Mouse (Mus musculus): Measurements from ENCODE around the gene Usp32. TPM values are rescaled to one million over a fixed set of nuclear protein-coding genes. Genes with fewer than 3 reads are reported as not detected.
"Not testable (repeated sequence)": the region's sequence is repeated elsewhere in the genome, so short reads cannot be mapped to it uniquely, and the experiment has no call there.

Gene Usp32
- polyA plus RNA-seq, 1 experiment from 2014 or later, result 4.8 TPM

GRCm38 (mm10) chr11:85164371-85164770 lies 24.4 kb upstream of the Usp32 start:
- no peak for DNase-seq (ENCODE audit: extremely low spot score, low spot score)
- Histone ChIP-seq H3K4me3 (no peak overlapping the region), H3K27ac (no peak overlapping the region), H3K36me3 (replicated peaks) (no peaks in the 10 kb centered on the region), H3K4me1 (no peaks in the 10 kb centered on the region), H3K27me3 (ENCODE audit: poor library complexity, severe bottlenecking) (peaks cover 2% of the 10 kb centered on the region), H3K9me3 (no peaks in the 10 kb centered on the region)

GRCm38 (mm10) chr11:85163014-85163413 lies 23.1 kb upstream of the Usp32 start:
- H3K4me3 ChIP-seq; H3K27ac ChIP-seq; H3K9me3 ChIP-seq; H3K36me3 ChIP-seq (replicated peaks); H3K27me3 ChIP-seq (ENCODE audit: poor library complexity, severe bottlenecking); H3K4me1 ChIP-seq; DNase-seq (ENCODE audit: extremely low spot score, low spot score): not testable (repeated sequence)
- 69% methylated on average over 1 of the region's 1 CpGs for WGBS

- Histone ChIP-seq H3K27me3 (ENCODE audit: poor library complexity, severe bottlenecking) (no peaks in the 10 kb centered on the region), H3K4me1 (no peaks in the 10 kb centered on the region), H3K9me3 (no peaks in the 10 kb centered on the region), H3K27ac (no peak overlapping the region), H3K36me3 (replicated peaks) (no peaks in the 10 kb centered on the region), H3K4me3 (no peak overlapping the region)
- WGBS, result 70% methylated on average over 2 of the region's 2 CpGs
- DNase-seq (ENCODE audit: extremely low spot score, low spot score), result no peak
Observed at GRCm38 (mm10) chr11:85157301-85157700, 17.3 kb upstream of the Usp32 start.

- Histone ChIP-seq H3K4me1 (no peaks in the 10 kb centered on the region), H3K27ac (no peak overlapping the region), H3K27me3 (ENCODE audit: poor library complexity, severe bottlenecking) (no peaks in the 10 kb centered on the region), H3K4me3 (no peak overlapping the region), H3K36me3 (replicated peaks) (no peaks in the 10 kb centered on the region), H3K9me3 (no peaks in the 10 kb centered on the region)
- 90% methylated on average over 2 of the region's 2 CpGs for WGBS
- no peak for DNase-seq (ENCODE audit: extremely low spot score, low spot score)
Observed at GRCm38 (mm10) chr11:85152256-85152930, 12.4 kb upstream of the Usp32 start.

GRCm38 (mm10) chr11:85138776-85139474 lies 1.0 kb downstream of the Usp32 start:
- H3K27me3 ChIP-seq (ENCODE audit: poor library complexity, severe bottlenecking), result no peaks in the 10 kb centered on the region
- H3K27ac ChIP-seq, result peak overlapping the region; percentile 94
- H3K4me1 ChIP-seq, result peaks cover 24% of the 10 kb centered on the region
- no peaks in the 10 kb centered on the region for H3K36me3 ChIP-seq (replicated peaks)
- 4% methylated on average over 17 of the region's 17 CpGs for WGBS
- peak overlapping the region; percentile 94 for H3K4me3 ChIP-seq
- DNase-seq (ENCODE audit: extremely low spot score, low spot score), result peak; percentile 14
- no peaks in the 10 kb centered on the region for H3K9me3 ChIP-seq

- Histone ChIP-seq H3K9me3 (no peaks in the 10 kb centered on the region), H3K36me3 (replicated peaks) (0 out of 2 replicates have a peak, but pooled peaks cover 2% of the 10 kb centered on the region), H3K27me3 (ENCODE audit: poor library complexity, severe bottlenecking) (no peaks in the 10 kb centered on the region), H3K4me3 (no peak overlapping the region), H3K27ac (no peak overlapping the region), H3K4me1 (no peaks in the 10 kb centered on the region)
- no peak for DNase-seq (ENCODE audit: extremely low spot score, low spot score)
- 88% methylated on average over 2 of the region's 2 CpGs for WGBS
Observed at GRCm38 (mm10) chr11:85131542-85131941, 8.4 kb downstream of the Usp32 start.

- 83% methylated on average over 1 of the region's 1 CpGs for WGBS
- no peaks in the 10 kb centered on the region for H3K9me3 ChIP-seq
Observed at GRCm38 (mm10) chr11:85128883-85129282, 11.1 kb downstream of the Usp32 start.

GRCm38 (mm10) chr11:85126257-85127102 lies 13.5 kb downstream of the Usp32 start:
- WGBS, result 87% methylated on average over 2 of the region's 2 CpGs
- no peaks in the 10 kb centered on the region for H3K4me1 ChIP-seq
- H3K36me3 ChIP-seq (replicated peaks), result 0 out of 2 replicates have a peak, but pooled peaks cover 2% of the 10 kb centered on the region
- H3K9me3 ChIP-seq, result no peaks in the 10 kb centered on the region
- no peak overlapping the region for H3K4me3 ChIP-seq
- DNase-seq (ENCODE audit: extremely low spot score, low spot score), result no peak
- H3K27ac ChIP-seq, result no peak overlapping the region
- H3K27me3 ChIP-seq (ENCODE audit: poor library complexity, severe bottlenecking), result no peaks in the 10 kb centered on the region

More at GRCm38 (mm10) chr11:85128883-85129282, 11.1 kb downstream of the Usp32 start:
- no peak for DNase-seq (ENCODE audit: extremely low spot score, low spot score)
- Histone ChIP-seq H3K36me3 (replicated peaks) (0 out of 2 replicates have a peak, but pooled peaks cover 2% of the 10 kb centered on the region), H3K27ac (no peak overlapping the region), H3K4me3 (no peak overlapping the region), H3K4me1 (no peaks in the 10 kb centered on the region), H3K27me3 (ENCODE audit: poor library complexity, severe bottlenecking) (no peaks in the 10 kb centered on the region)

- no peak for DNase-seq (ENCODE audit: extremely low spot score, low spot score)
- H3K4me3 ChIP-seq, result no peak overlapping the region
- H3K4me1 ChIP-seq, result no peaks in the 10 kb centered on the region
- H3K36me3 ChIP-seq (replicated peaks), result no peaks in the 10 kb centered on the region
- no peaks in the 10 kb centered on the region for H3K9me3 ChIP-seq
- H3K27ac ChIP-seq, result no peak overlapping the region
- no peaks in the 10 kb centered on the region for H3K27me3 ChIP-seq (ENCODE audit: poor library complexity, severe bottlenecking)
- 90% methylated on average over 3 of the region's 3 CpGs for WGBS
Observed at GRCm38 (mm10) chr11:85123267-85123992, 16.5 kb downstream of the Usp32 start.

- Histone ChIP-seq H3K27ac (no peak overlapping the region), H3K9me3 (no peaks in the 10 kb centered on the region), H3K4me3 (no peak overlapping the region), H3K4me1 (no peaks in the 10 kb centered on the region), H3K27me3 (ENCODE audit: poor library complexity, severe bottlenecking) (no peaks in the 10 kb centered on the region), H3K36me3 (replicated peaks) (no peaks in the 10 kb centered on the region)
- no peak for DNase-seq (ENCODE audit: extremely low spot score, low spot score)
- 89% methylated on average over 1 of the region's 1 CpGs for WGBS
Observed at GRCm38 (mm10) chr11:85122073-85122472, 17.9 kb downstream of the Usp32 start.

GRCm38 (mm10) chr11:85117160-85117559 lies 22.8 kb downstream of the Usp32 start:
- H3K27me3 ChIP-seq (ENCODE audit: poor library complexity, severe bottlenecking), result no peaks in the 10 kb centered on the region
- no peaks in the 10 kb centered on the region for H3K4me1 ChIP-seq
- no peak overlapping the region for H3K4me3 ChIP-seq
- no peak for DNase-seq (ENCODE audit: extremely low spot score, low spot score)
- H3K36me3 ChIP-seq (replicated peaks), result no peaks in the 10 kb centered on the region
- H3K27ac ChIP-seq, result no peak overlapping the region
- no peaks in the 10 kb centered on the region for H3K9me3 ChIP-seq

GRCm38 (mm10) chr11:85116084-85116844 lies 23.7 kb downstream of the Usp32 start:
- no peak overlapping the region for H3K4me3 ChIP-seq
- no peak for DNase-seq (ENCODE audit: extremely low spot score, low spot score)
- H3K27ac ChIP-seq, result no peak overlapping the region
- H3K9me3 ChIP-seq, result no peaks in the 10 kb centered on the region
- no peaks in the 10 kb centered on the region for H3K4me1 ChIP-seq
- peaks cover 2% of the 10 kb centered on the region for H3K36me3 ChIP-seq (replicated peaks)
- 85% methylated on average over 3 of the region's 3 CpGs for WGBS
- no peaks in the 10 kb centered on the region for H3K27me3 ChIP-seq (ENCODE audit: poor library complexity, severe bottlenecking)

Measured in forebrain, embryonic 10.5 days (tissue).